Mouse (Mus musculus): ENCODE data around the gene Ap3m1.

GRCm38 (mm10) chr14:21013800-21014334 is 38.4 kb downstream of the Ap3m1 start:
- TF ChIP-seq CTCF (conservative IDR thresholded peaks at IDR 0.05; ENCODE audit: low read length), result no peak
- no peak for TF ChIP-seq NANOG (IDR thresholded peaks at IDR 0.05; ENCODE audit: borderline replicate concordance, low read length)
- TF ChIP-seq POU5F1 (IDR thresholded peaks at IDR 0.05; ENCODE audit: borderline replicate concordance, low read length), result no peak

Measured in E14TG2a.4 (cell line).